Mouse (Mus musculus) midbrain, embryonic 16.5 days (tissue): Measurements from ENCODE around the gene Tdrd12. TPM values are rescaled to one million over a fixed set of nuclear protein-coding genes. Genes with fewer than 3 reads are reported as not detected.

Experiments
- ATAC-seq: fragments of 200-750 bp; cut with Nextera tagmentation; 2 replicates; pipeline ENCODE4 v1.8.0; 2017; ENCODE audit warnings: moderate TSS enrichment
- H3K27ac ChIP-seq: fragments of 300-500 bp; sonication (generic); 2 replicates; pipeline ENCODE4 v1.5.1; 2014; ENCODE audit warnings: mild to moderate bottlenecking, low read length, mixed read lengths
- H3K27me3 ChIP-seq: fragments of 300-500 bp; sonication (generic); 2 replicates; pipeline ENCODE4 v1.6.1; 2014; ENCODE audit warnings: low read depth, low read length, mixed read lengths; ENCODE audit not compliant: control insufficient read depth, insufficient read depth
- H3K36me3 ChIP-seq: fragments of 300-500 bp; sonication (generic); 2 replicates; pipeline ENCODE4 v1.6.1; 2014; ENCODE audit warnings: mild to moderate bottlenecking, low read length, moderate library complexity, mixed read lengths; ENCODE audit not compliant: control insufficient read depth, insufficient read depth
- H3K4me1 ChIP-seq: fragments of 300-500 bp; sonication (generic); 2 replicates; pipeline ENCODE4 v1.6.1; 2014; ENCODE audit warnings: mild to moderate bottlenecking, low read length, mixed read lengths; ENCODE audit not compliant: control insufficient read depth, insufficient read depth
- H3K4me2 ChIP-seq: fragments of 300-500 bp; sonication (generic); 2 replicates; pipeline ENCODE4 v1.6.1; 2014; ENCODE audit warnings: mild to moderate bottlenecking, low read length, mixed read lengths
- H3K4me3 ChIP-seq: fragments of 300-500 bp; sonication (generic); 2 replicates; pipeline ENCODE4 v1.5.1; 2014; ENCODE audit warnings: low read depth, mild to moderate bottlenecking, low read length, moderate library complexity, mixed read lengths
- H3K9ac ChIP-seq: fragments of 300-500 bp; sonication (generic); 2 replicates; pipeline ENCODE4 v1.6.1; 2014; ENCODE audit warnings: low read depth, low read length, mixed read lengths
- H3K9me3 ChIP-seq: fragments of 300-500 bp; sonication (generic); replicated peaks from 2 replicates; pipeline ENCODE4 v1.6.1; 2014; ENCODE audit warnings: mild to moderate bottlenecking, low read length, mixed read lengths; ENCODE audit not compliant: control insufficient read depth, poor library complexity, severe bottlenecking
- WGBS: fragments of 180-500 bp; shearing (Covaris S2); extraction: QIAGEN DNeasy Blood & Tissue Kit; methylation state at CpG from one replicate; pipeline ENCODE4 v1.1.7; 2014; 5-methylcytosine and 5-hydroxymethylcytosine counted together
- polyA plus RNA-seq: library from polyadenylated mRNA; unstranded; fragments of >200 nt; fragmentation: Nextera tagmentation; extraction: Ambion mirVana; gene quantifications from 2 replicates; pipeline ENCODE4 v1.2.1, GENCODE M21; 2015

The Tdrd12 gene
- polyA plus RNA-seq, 1 experiment from 2014 or later = 0.63 TPM

- no peak overlapping the region for H3K9ac ChIP-seq
- H3K4me3 ChIP-seq = no peak overlapping the region
- ATAC-seq = no peak
- no peaks in the 10 kb centered on the region for H3K27me3 ChIP-seq
- H3K9me3 ChIP-seq = no peaks in the 10 kb centered on the region
- H3K4me1 ChIP-seq = no peaks in the 10 kb centered on the region
- 95% methylated on average over 10 of the region's 10 CpGs for WGBS
- no peak overlapping the region for H3K27ac ChIP-seq
- no peak overlapping the region for H3K4me2 ChIP-seq
- peaks cover 21% of the 10 kb centered on the region for H3K36me3 ChIP-seq
These were observed 109.4 kb downstream of the Tdrd12 start for GRCm38 (mm10) chr7:35428146-35428545.

GRCm38 (mm10) chr7:35423071-35423470 lies 114.5 kb downstream of the Tdrd12 start:
- ATAC-seq = no peak
- H3K4me1 ChIP-seq = no peaks in the 10 kb centered on the region
- 89% methylated on average over 10 of the region's 10 CpGs for WGBS
- no peak overlapping the region for H3K27ac ChIP-seq
- H3K27me3 ChIP-seq = no peaks in the 10 kb centered on the region
- H3K9me3 ChIP-seq = no peaks in the 10 kb centered on the region
- H3K4me2 ChIP-seq = no peak overlapping the region
- no peak overlapping the region for H3K4me3 ChIP-seq
- peaks cover 21% of the 10 kb centered on the region for H3K36me3 ChIP-seq
- no peak overlapping the region for H3K9ac ChIP-seq

Other genes starting within 250 kb of the Tdrd12 start
- gene Gpatch1, start 219.3 kb downstream of the Tdrd12 start, polyA plus RNA-seq = 20.8 and 22.8 TPM in 2 replicates
- 1.3 and 2.1 TPM in 2 replicates for gene Rhpn2, start 203.6 kb downstream of the Tdrd12 start, polyA plus RNA-seq
- gene Faap24, start 140.9 kb downstream of the Tdrd12 start, polyA plus RNA-seq = 17.7 and 19.4 TPM in 2 replicates
- gene Cep89, start 140.7 kb downstream of the Tdrd12 start, polyA plus RNA-seq = 34.7 and 36.4 TPM in 2 replicates
- not detected in 2 replicates for gene Slc7a9, start 88.9 kb downstream of the Tdrd12 start, polyA plus RNA-seq
- gene Nudt19, start 18.6 kb upstream of the Tdrd12 start, polyA plus RNA-seq = 93.0 and 102 TPM in 2 replicates
- gene Rgs9bp, start 47.8 kb upstream of the Tdrd12 start, polyA plus RNA-seq = 0.04 and 0.06 TPM in 2 replicates
- 18.4 and 19.0 TPM in 2 replicates for gene Ankrd27, start 48.5 kb upstream of the Tdrd12 start, polyA plus RNA-seq
- 233 and 236 TPM in 2 replicates for gene Pdcd5, start 109.8 kb upstream of the Tdrd12 start, polyA plus RNA-seq
- gene Dpy19l3, start 216.7 kb upstream of the Tdrd12 start, polyA plus RNA-seq = 42.4 and 44.6 TPM in 2 replicates